Mouse (Mus musculus) megakaryocyte, embryonic 14.5 days (primary cell): ENCODE measurements at regions not wholly inside any gene's neighbourhood (a gene's known extent, or its start where the extent isn't known, plus 50 kb on each side); places are given as distances from the start of the nearest gene placed in this dataset.
A peak's percentile ranks its signal among the peaks of the same experiment; 100 is the strongest.

Experiments used
- H3K27me3 ChIP-seq: replicated peaks from 2 replicates; pipeline ENCODE3; 2012; ENCODE audit warnings: inconsistent platforms
- H3K36me3 ChIP-seq: replicated peaks from 2 replicates; pipeline ENCODE3; 2012; ENCODE audit warnings: low read length, inconsistent platforms, mixed read lengths
- H3K4me1 ChIP-seq: 2 replicates; pipeline ENCODE4 v1.6.1; 2012; ENCODE audit warnings: inconsistent platforms
- H3K4me3 ChIP-seq: replicated peaks from 2 replicates; pipeline ENCODE3; 2012; ENCODE audit warnings: moderate library complexity, mild to moderate bottlenecking, inconsistent platforms
- H3K9me3 ChIP-seq: 2 replicates; pipeline ENCODE4 v1.6.1; 2012; ENCODE audit warnings: inconsistent platforms
- FLI1 ChIP-seq: IDR thresholded peaks from 2 replicates; pipeline ENCODE4 v1.6.1; 2012; ENCODE audit warnings: low read length, inconsistent platforms, mixed read lengths
- GATA1 ChIP-seq: IDR thresholded peaks from 3 replicates; pipeline ENCODE4 v1.6.1; 2012; ENCODE audit warnings: mixed read lengths, low read length, inconsistent platforms, borderline replicate concordance

DNA sequence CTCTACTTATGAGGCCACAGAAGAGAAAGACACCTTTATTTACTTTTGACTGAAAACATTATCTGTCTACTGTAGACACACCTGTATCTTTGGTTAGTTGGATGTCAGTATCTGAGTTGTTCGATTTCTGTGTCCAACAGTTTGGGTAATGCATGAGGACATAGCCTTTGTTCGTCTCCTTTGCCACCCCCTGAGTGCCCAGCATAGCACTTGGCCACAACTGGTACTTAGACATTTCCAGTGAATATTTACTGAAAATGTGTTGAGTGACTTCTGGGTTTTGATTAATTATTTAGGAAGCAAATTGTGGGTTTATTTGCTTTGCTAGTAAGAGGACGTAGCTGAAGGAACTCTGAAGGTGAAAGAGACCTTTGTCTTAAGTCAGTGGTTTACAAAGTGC lies 108.4 kb upstream of the Jun start:
- H3K27me3 ChIP-seq = no peaks in the 10 kb centered on the region
- H3K9me3 ChIP-seq = no peaks in the 10 kb centered on the region
- H3K4me3 ChIP-seq = peak overlapping the region; percentile 93
- TF ChIP-seq FLI1 = no peak
- TF ChIP-seq GATA1 = no peak
- peaks cover 80% of the 10 kb centered on the region for H3K4me1 ChIP-seq
- H3K36me3 ChIP-seq = no peaks in the 10 kb centered on the region

DNA sequence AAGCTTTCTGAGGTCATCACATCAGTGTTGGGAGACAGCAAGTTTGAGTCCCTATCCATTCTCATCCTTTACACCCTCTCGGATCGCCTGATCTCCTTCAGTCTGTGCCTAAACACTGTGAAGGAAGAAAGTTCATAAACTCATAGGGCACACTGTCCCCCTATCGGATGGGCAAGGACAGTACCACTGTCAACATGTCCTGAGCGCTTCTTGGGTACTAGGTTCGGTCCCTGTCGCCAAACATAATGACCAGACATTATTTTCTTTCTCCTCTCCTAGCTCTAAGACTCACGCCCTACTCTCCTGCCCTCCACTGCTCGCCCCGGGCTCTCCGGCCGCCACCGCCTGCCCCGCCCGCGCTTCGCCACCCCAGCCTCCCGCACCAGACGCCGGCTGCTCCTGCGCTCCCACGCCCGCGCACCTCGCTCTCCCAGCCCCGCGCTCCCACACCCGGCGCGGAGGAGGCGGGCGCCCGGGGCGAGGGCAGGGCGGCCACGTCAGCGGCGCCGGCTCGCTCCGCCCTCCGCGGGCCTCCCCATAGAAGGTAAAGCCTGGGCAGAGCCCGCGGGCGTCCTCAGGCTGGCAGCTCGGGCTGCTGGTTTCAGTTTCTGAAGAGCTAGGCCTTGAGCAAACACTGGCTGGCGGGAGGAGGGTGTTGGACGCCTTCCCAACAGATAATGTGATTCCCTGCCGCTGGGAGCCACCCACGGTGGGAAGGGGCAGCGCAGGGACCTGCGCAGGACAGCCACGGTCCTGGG lies 109.1 kb upstream of the Jun start:
- Histone ChIP-seq H3K36me3 (no peaks in the 10 kb centered on the region), H3K9me3 (no peaks in the 10 kb centered on the region), H3K4me3 (peak overlapping the region; percentile 93), H3K4me1 (peaks cover 80% of the 10 kb centered on the region), H3K27me3 (no peaks in the 10 kb centered on the region)
- TF ChIP-seq FLI1 (no peak), GATA1 (no peak)

DNA sequence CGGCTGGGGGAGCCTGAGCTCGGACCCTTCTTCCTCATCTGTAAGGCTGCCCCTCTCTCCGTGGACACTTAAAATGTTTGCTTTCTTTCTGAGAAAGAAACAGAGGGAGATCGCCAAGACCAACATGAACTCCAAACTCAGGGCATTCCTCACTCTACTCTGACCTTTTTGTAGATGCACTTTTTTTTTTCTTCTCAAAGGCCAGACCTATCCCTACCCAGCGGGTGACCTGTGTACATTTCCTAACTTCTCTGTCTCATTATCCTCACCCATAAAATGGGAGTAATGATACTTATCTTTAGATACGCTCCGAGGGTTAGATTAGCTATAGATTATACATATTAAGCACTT lies 109.6 kb upstream of the Jun start:
- H3K4me1 ChIP-seq = peaks cover 80% of the 10 kb centered on the region
- H3K9me3 ChIP-seq = no peaks in the 10 kb centered on the region
- no peaks in the 10 kb centered on the region for H3K27me3 ChIP-seq
- TF ChIP-seq GATA1 (no peak), FLI1 (no peak)
- H3K4me3 ChIP-seq = peak overlapping the region; percentile 93
- no peaks in the 10 kb centered on the region for H3K36me3 ChIP-seq

DNA sequence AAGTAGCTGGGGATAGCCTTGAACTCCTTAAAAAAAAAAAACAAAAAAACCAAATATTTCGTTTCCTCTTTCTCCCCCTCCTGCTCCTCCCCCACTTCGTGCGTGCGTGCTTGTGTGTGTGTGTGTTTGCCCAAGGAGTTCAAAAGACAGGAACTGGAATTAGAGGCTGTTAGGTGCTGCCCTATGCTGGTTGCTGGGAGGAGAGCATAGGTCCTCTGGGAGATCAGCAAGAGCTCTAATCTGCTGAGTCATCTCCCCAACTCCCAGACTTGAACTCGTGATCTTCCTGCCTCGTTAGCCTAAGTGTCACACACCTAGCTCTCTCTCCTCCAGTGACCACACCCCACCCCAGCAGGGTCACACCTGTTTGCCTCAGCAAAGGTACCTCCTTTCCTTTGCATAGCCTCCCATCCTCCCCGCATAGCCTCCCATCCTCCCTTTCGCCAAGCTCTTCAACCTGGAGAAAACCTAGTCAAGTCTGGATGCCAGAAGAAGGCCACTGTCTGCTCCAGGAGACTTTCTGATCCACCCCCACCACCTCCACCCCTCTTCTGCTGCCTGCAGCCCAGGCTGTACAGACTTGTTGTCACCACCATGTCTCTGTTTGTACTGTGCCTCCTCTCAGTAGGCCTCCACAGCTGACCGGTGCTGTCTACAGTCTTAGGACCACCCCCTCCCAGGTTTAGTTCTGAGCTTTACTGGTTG lies 110.5 kb upstream of the Jun start:
- no peaks in the 10 kb centered on the region for H3K36me3 ChIP-seq
- TF ChIP-seq GATA1 = no peak
- TF ChIP-seq FLI1 = no peak
- no peaks in the 10 kb centered on the region for H3K9me3 ChIP-seq
- H3K4me1 ChIP-seq = peaks cover 80% of the 10 kb centered on the region
- peak overlapping the region; percentile 71 for H3K4me3 ChIP-seq
- H3K27me3 ChIP-seq = no peaks in the 10 kb centered on the region

DNA sequence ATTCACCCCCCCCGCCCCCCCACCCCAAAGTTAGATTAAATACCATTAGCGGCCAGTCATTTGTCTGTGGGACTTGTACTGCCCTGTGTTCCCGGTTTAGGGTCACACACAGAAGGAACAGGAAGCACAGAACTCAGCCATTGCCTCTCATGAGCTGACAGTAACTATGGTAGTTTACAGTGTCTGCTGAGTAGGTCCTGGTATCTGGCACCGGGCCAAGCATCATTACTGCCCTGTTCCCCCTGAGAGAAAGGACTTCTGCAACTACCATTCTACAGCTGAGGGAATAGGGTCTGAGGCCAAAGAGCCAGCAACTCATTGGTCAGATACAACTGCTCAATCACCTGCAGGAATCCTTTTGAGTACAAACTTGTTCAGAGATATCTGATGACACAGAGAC lies 111.4 kb upstream of the Jun start:
- TF ChIP-seq GATA1 = no peak
- no peak for TF ChIP-seq FLI1
- H3K4me1 ChIP-seq = peaks cover 82% of the 10 kb centered on the region

DNA sequence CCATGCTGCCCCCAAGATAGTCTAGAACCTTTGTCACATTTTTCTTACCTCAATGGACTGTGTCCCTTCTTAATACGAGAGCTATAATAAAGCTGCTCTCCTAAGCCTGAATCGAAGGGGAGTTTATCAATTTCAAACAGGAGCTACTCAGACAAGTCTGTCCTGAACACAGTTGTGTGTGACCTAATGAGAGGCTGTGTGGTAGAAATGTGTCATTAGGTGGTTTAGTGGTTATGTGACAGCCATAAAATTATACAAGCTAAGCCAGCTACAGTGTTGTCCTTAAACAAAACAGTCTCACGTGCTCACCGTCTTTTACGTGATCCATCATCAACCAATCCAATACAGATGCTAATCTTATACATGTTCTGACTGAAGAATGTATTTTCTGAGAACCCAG lies 114.5 kb upstream of the Jun start:
- Histone ChIP-seq H3K9me3 (no peaks in the 10 kb centered on the region), H3K4me1 (peaks cover 56% of the 10 kb centered on the region), H3K4me3 (no peak overlapping the region), H3K27me3 (no peaks in the 10 kb centered on the region), H3K36me3 (no peaks in the 10 kb centered on the region)
- no peak for TF ChIP-seq FLI1
- TF ChIP-seq GATA1 = no peak

More for the DNA sequence above, 111.4 kb upstream of the Jun start:
- Histone ChIP-seq H3K36me3 (no peaks in the 10 kb centered on the region), H3K9me3 (no peaks in the 10 kb centered on the region), H3K27me3 (no peaks in the 10 kb centered on the region), H3K4me3 (no peak overlapping the region)

DNA sequence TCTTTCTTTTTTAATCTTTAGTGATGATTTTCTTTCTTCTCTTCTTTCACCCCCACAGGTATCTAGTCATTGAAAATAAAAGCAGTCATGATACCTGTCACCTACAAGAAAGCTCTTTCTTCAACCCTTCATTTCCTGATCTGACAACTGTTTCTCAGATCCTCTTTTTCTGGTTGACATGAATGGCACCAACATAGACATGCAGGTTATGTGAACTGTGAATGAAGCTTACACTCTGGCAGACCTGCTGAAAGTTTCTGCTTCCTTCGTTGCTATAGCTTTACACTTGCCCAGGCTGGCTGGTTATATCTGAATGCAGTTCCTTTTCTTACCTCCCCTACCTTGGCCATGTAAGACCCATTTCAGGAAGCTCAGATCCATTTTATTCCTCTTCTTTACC lies 115.2 kb upstream of the Jun start:
- Histone ChIP-seq H3K9me3 (no peaks in the 10 kb centered on the region), H3K27me3 (no peaks in the 10 kb centered on the region), H3K4me3 (no peak overlapping the region), H3K4me1 (peaks cover 49% of the 10 kb centered on the region), H3K36me3 (no peaks in the 10 kb centered on the region)
- TF ChIP-seq GATA1 = no peak
- no peak for TF ChIP-seq FLI1

DNA sequence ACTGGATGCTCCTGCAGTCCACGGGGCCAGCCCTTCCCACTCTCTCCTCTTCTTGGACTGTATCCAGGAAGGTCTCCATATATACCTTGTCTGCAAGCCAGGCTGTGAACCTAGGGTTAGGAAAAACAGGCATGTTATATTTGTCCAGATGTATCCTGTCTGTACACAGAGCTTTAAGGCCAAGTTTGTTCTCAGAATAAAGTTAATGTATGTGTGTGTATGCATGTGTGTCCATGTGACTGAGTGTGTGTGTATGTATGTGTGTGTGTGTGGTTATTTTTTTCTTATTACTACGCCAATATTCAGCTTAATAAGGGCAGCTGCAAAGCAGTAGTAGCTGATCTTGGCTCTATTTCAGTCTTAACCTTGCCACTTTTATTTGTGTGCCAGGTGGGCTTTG lies 117.7 kb upstream of the Jun start:
- Histone ChIP-seq H3K27me3 (no peaks in the 10 kb centered on the region), H3K4me1 (peaks cover 32% of the 10 kb centered on the region), H3K9me3 (no peaks in the 10 kb centered on the region), H3K36me3 (no peaks in the 10 kb centered on the region), H3K4me3 (no peak overlapping the region)
- no peak for TF ChIP-seq GATA1
- no peak for TF ChIP-seq FLI1

DNA sequence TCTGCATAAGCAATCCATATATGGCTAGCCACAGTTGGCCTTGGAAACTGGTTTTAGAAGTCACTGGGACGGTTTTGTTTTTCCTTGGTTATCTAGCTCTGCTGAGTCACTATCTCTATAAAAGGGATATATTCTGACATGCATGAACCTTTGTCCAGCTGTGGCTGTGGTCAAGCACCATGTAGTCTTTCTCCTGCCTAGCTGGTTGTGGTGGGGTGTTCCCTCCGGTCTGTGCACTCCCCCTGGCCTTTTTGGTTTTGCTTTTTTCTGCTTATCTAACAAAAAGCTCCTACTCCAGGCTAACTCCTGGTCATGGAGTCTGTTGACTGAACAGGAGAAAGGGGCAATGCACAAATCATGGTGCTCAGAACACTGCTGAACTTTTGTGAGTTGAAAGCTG lies 125.7 kb upstream of the Jun start:
- TF ChIP-seq FLI1 (no peak), GATA1 (no peak)
- Histone ChIP-seq H3K4me3 (peak overlapping the region; percentile 72), H3K4me1 (peaks cover 57% of the 10 kb centered on the region), H3K9me3 (no peaks in the 10 kb centered on the region), H3K36me3 (no peaks in the 10 kb centered on the region), H3K27me3 (no peaks in the 10 kb centered on the region)

DNA sequence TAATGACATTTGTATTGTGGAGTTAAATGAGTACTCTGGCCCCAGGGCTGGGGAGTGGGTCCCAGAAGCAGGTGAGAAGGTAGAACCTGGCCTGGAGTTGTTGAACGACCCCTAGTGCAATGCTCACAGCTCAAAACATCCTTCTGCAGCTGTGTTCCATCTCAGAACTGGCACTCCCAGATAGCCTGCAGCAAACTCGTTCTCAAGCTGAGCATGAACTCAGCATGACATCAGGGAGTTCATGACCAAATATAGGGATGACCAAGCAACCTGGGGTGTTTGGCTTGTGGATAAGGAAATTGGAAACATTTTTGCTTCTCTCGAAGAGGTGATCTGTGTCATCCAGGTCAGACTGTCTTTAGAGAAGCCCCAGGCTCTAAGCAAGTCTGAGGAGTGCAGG lies 126.4 kb upstream of the Jun start:
- Histone ChIP-seq H3K4me1 (peaks cover 61% of the 10 kb centered on the region), H3K9me3 (no peaks in the 10 kb centered on the region), H3K27me3 (no peaks in the 10 kb centered on the region), H3K36me3 (no peaks in the 10 kb centered on the region), H3K4me3 (peak overlapping the region; percentile 72)
- TF ChIP-seq FLI1 (no peak), GATA1 (no peak)
